Mouse (Mus musculus): Measurements from ENCODE around the gene Gm1123. TPM values are rescaled to one million over a fixed set of nuclear protein-coding genes. Genes with fewer than 3 reads are reported as not detected.

Gene Gm1123
- polyA plus RNA-seq, 1 experiment, result 0.05 TPM

DNA sequence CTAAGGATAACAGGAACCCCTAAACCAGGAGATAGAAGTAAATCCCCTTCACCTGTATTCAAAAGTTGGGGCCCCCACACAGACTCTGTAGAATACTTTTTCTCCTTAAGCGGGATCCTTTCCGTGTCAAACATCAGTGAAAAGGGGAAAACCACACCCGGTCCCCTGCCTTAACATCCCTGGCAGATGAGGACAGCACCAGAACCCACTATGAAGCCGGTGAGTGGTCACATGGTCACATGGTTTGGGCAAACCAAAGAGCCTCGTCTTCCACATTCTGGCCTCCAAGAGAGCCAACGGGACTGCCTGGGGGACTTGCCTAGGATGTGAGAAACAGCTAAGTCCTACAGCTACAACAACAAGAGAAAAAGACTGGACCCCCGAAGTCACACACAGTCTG lies 62.0 kb downstream of the Gm1123 start:
- TF ChIP-seq CTCF (IDR thresholded peaks at IDR 0.05; ENCODE audit: extremely low read depth, insufficient read depth, insufficient read length, insufficient replicate concordance) (no peak), POLR2A (IDR thresholded peaks at IDR 0.05; ENCODE audit: low read depth, low read length) (no peak)

DNA sequence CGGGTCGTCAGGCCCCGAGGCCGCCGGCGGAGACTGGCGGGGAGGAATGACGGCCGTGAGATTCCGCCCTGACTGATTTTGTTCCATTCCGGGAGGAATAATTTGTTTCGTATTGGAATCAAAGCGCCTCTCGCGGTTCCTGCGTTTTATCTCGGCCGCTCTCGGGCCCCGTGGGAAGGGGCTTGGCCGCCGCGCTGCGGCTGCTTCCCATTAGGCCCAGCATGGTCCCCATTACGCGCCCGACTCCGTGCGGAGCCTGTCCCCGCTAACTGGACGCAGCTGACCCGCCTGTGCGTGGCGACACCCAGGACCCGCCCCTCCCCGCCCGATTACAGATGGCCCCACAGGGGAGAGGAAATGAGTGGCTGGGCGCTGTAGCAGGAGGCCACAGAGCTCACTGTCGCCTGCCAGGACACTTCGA lies 62.4 kb downstream of the Gm1123 start:
- peaks cover 20% of the 10 kb centered on the region for H3K27me3 ChIP-seq (ENCODE audit: control insufficient read depth, insufficient read depth, low read length)
- H3K36me3 ChIP-seq (ENCODE audit: control insufficient read depth, insufficient read depth, low read length), result no peaks in the 10 kb centered on the region
- TF ChIP-seq CTCF (IDR thresholded peaks at IDR 0.05; ENCODE audit: extremely low read depth, insufficient read depth, insufficient read length, insufficient replicate concordance) (no peak), POLR2A (IDR thresholded peaks at IDR 0.05; ENCODE audit: low read depth, low read length) (no peak)
- no peak overlapping the region for H3K4me3 ChIP-seq (ENCODE audit: extremely low read depth, insufficient read depth, insufficient read length)
- no peak for DNase-seq (ENCODE audit: low read depth in 1 of 2, low spot score in 2 of 2)
- no peak overlapping the region for H3K27ac ChIP-seq (ENCODE audit: insufficient read depth, low read length)
- peaks cover 5% of the 10 kb centered on the region for H3K4me1 ChIP-seq (ENCODE audit: control insufficient read depth, insufficient read depth, insufficient read length)
- WGBS, result 2% methylated on average over 40 of the region's 40 CpGs

More for the DNA sequence above, 62.0 kb downstream of the Gm1123 start:
- Histone ChIP-seq H3K36me3 (ENCODE audit: control insufficient read depth, insufficient read depth, low read length) (no peaks in the 10 kb centered on the region), H3K27ac (ENCODE audit: insufficient read depth, low read length) (no peak overlapping the region), H3K4me1 (ENCODE audit: control insufficient read depth, insufficient read depth, insufficient read length) (peaks cover 5% of the 10 kb centered on the region), H3K27me3 (ENCODE audit: control insufficient read depth, insufficient read depth, low read length) (peaks cover 20% of the 10 kb centered on the region), H3K4me3 (ENCODE audit: extremely low read depth, insufficient read depth, insufficient read length) (no peak overlapping the region)
- no peak for DNase-seq (ENCODE audit: low read depth in 1 of 2, low spot score in 2 of 2)
- WGBS, result 13% methylated on average over 7 of the region's 7 CpGs

DNA sequence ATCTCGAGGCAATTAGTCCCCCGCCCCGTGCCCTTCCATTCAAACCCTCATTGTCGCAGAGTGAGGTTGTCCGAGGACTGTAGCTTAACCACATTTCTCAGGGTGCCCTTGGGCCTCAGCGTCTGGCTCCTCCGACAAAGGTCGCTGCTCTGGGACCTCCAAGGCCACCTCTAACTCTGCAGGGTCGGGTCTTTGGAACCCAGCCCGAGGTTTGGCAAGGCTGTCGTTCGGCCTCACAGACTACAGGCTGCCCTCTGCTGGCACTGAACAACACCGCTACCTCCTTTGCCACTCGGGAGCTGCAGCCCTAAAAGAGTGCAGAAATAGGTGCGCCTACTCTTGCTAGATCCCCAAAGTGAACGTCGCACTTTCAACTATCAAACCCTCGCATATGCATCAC lies 70.4 kb downstream of the Gm1123 start:
- DNase-seq (ENCODE audit: low read depth in 1 of 2, low spot score in 2 of 2), result no peak
- H3K4me3 ChIP-seq (ENCODE audit: extremely low read depth, insufficient read depth, insufficient read length), result no peak overlapping the region
- no peaks in the 10 kb centered on the region for H3K36me3 ChIP-seq (ENCODE audit: control insufficient read depth, insufficient read depth, low read length)
- 7% methylated on average over 18 of the region's 18 CpGs for WGBS
- no peaks in the 10 kb centered on the region for H3K4me1 ChIP-seq (ENCODE audit: control insufficient read depth, insufficient read depth, insufficient read length)
- TF ChIP-seq POLR2A (IDR thresholded peaks at IDR 0.05; ENCODE audit: low read depth, low read length) (no peak), CTCF (IDR thresholded peaks at IDR 0.05; ENCODE audit: extremely low read depth, insufficient read depth, insufficient read length, insufficient replicate concordance) (no peak)
- H3K27ac ChIP-seq (ENCODE audit: insufficient read depth, low read length), result no peak overlapping the region
- peaks cover 16% of the 10 kb centered on the region for H3K27me3 ChIP-seq (ENCODE audit: control insufficient read depth, insufficient read depth, low read length)

- no peak for TF ChIP-seq POLR2A (IDR thresholded peaks at IDR 0.05; ENCODE audit: low read depth, low read length)
- no peak for TF ChIP-seq CTCF (IDR thresholded peaks at IDR 0.05; ENCODE audit: extremely low read depth, insufficient read depth, insufficient read length, insufficient replicate concordance)
- H3K4me3 ChIP-seq (ENCODE audit: extremely low read depth, insufficient read depth, insufficient read length), result no peak overlapping the region
- DNase-seq (ENCODE audit: low read depth in 1 of 2, low spot score in 2 of 2), result no peak
- no peaks in the 10 kb centered on the region for H3K36me3 ChIP-seq (ENCODE audit: control insufficient read depth, insufficient read depth, low read length)
- no peak overlapping the region for H3K27ac ChIP-seq (ENCODE audit: insufficient read depth, low read length)
- 11% methylated on average over 18 of the region's 18 CpGs for WGBS
- peaks cover 20% of the 10 kb centered on the region for H3K27me3 ChIP-seq (ENCODE audit: control insufficient read depth, insufficient read depth, low read length)
- H3K4me1 ChIP-seq (ENCODE audit: control insufficient read depth, insufficient read depth, insufficient read length), result no peaks in the 10 kb centered on the region
Measured at GRCm38 (mm10) chr9:98963661-98964060, 71.9 kb downstream of the Gm1123 start.

DNA sequence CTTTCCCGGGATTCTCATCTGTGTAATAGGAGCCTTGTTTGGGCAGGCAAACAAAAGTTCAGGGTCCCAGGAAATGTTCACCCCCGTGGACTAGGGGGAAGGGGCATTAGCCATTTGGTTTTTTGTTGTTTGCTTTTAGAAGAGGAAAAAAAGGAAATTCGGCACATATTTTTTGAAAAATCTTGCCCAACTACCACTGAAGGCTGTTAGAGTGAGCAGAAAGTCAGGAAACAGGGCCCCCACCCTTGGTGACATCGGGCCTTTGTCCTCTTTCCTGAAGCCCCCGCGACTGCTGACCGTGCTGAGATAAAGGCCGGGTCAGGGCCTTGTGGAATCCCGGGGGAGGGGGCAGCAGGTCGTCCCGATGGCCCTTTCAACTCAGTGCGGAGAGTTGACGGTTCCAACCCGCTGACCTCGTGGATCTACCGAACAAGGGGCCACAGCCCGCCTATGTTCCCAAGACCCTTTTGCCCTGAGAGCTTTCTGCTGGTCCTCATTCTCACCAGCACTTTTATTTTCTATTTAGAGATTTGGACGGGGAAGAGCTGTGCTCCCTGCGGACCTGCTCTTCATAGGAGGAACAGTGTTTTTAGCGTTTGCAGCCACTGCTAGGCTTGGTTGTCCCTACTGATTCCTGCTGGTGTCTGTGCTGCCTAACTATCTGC lies 72.9 kb downstream of the Gm1123 start:
- Histone ChIP-seq H3K4me3 (ENCODE audit: extremely low read depth, insufficient read depth, insufficient read length) (no peak overlapping the region), H3K27ac (ENCODE audit: insufficient read depth, low read length) (no peak overlapping the region), H3K4me1 (ENCODE audit: control insufficient read depth, insufficient read depth, insufficient read length) (no peaks in the 10 kb centered on the region), H3K36me3 (ENCODE audit: control insufficient read depth, insufficient read depth, low read length) (no peaks in the 10 kb centered on the region), H3K27me3 (ENCODE audit: control insufficient read depth, insufficient read depth, low read length) (peaks cover 25% of the 10 kb centered on the region)
- WGBS, result 2% methylated on average over 20 of the region's 20 CpGs
- no peak for DNase-seq (ENCODE audit: low read depth in 1 of 2, low spot score in 2 of 2)
- TF ChIP-seq POLR2A (IDR thresholded peaks at IDR 0.05; ENCODE audit: low read depth, low read length), result no peak
- TF ChIP-seq CTCF (IDR thresholded peaks at IDR 0.05; ENCODE audit: extremely low read depth, insufficient read depth, insufficient read length, insufficient replicate concordance), result no peak

DNA sequence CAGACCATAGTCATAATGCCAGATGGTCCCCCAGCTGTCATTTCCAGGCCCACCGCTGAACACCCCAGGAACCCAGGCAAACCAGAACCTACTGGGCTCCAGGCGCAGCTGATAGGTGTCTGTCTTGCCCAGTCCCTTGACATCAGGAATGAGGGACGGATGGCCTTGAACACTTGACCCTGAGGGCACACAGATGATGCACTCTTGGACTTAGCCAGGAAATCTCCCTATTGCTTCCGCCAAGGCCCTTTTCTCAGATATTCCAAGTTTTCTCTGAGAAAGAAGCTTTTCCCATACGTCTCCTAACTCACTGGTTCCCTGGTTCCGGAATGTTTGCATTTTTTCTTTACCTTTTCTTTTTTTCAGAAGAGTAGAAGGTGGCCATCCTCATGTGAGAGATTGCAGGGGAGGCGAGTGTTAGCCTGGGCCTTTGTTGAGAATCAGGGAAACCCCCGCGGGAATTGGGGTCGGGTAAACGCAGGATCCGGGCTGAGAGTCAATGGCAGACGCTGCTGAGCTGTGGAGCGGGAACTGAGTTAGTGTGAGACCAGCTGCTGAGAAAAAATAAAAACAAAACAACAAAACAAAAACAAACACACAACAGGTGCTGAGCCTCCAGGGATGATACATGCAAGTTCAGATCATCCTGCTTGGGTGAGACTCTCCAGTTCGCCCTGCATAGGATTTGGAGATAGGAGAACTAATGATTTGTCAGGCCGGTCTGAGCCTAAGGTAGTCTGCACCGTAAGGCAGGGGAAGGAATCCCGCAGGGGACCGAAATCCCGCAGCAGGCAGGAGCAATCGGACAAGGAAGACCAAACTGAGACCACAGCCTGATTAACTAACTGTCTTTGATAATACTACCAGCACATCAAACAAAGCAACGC lies 73.7 kb downstream of the Gm1123 start:
- no peak overlapping the region for H3K27ac ChIP-seq (ENCODE audit: insufficient read depth, low read length)
- H3K27me3 ChIP-seq (ENCODE audit: control insufficient read depth, insufficient read depth, low read length), result peaks cover 29% of the 10 kb centered on the region
- 16% methylated on average over 22 of the region's 22 CpGs for WGBS
- H3K4me1 ChIP-seq (ENCODE audit: control insufficient read depth, insufficient read depth, insufficient read length), result no peaks in the 10 kb centered on the region; the same call in 1 of the 2 replicates
- TF ChIP-seq POLR2A (IDR thresholded peaks at IDR 0.05; ENCODE audit: low read depth, low read length) (no peak), CTCF (IDR thresholded peaks at IDR 0.05; ENCODE audit: extremely low read depth, insufficient read depth, insufficient read length, insufficient replicate concordance) (no peak)
- H3K36me3 ChIP-seq (ENCODE audit: control insufficient read depth, insufficient read depth, low read length), result no peaks in the 10 kb centered on the region
- DNase-seq (ENCODE audit: low read depth in 1 of 2, low spot score in 2 of 2), result no peak
- no peak overlapping the region for H3K4me3 ChIP-seq (ENCODE audit: extremely low read depth, insufficient read depth, insufficient read length)
